Mouse (Mus musculus): Measurements from ENCODE around the gene Kdm4d.
A peak's percentile ranks its signal among the peaks of the same experiment; 100 is the strongest.
"Not testable (repeated sequence)": the region's sequence is repeated elsewhere in the genome, so short reads cannot be mapped to it uniquely, and the experiment has no call there.

Kdm4d gene

GRCm38 (mm10) chr9:14451120-14451519 is 49.2 kb downstream of the Kdm4d start:
- DNase-seq (ENCODE audit: low read depth, low spot score): peak; percentile 24

- not testable (repeated sequence) for DNase-seq (ENCODE audit: low read depth, low spot score)
Measured at GRCm38 (mm10) chr9:14447086-14447485, 53.2 kb downstream of the Kdm4d start.

GRCm38 (mm10) chr9:14440347-14440746 is 59.9 kb downstream of the Kdm4d start:
- DNase-seq (ENCODE audit: low read depth, low spot score): no peak

- no peak for DNase-seq (ENCODE audit: low read depth, low spot score)
Measured at GRCm38 (mm10) chr9:14433252-14433939, 66.9 kb downstream of the Kdm4d start.

All from CD4-positive, CD25-positive, alpha-beta regulatory T cell, adult 2 months (primary cell).